Mouse (Mus musculus) limb, embryonic 14.5 days (tissue): Measurements from ENCODE around the gene Slc30a3. TPM values are rescaled to one million over a fixed set of nuclear protein-coding genes. Genes with fewer than 3 reads are reported as not detected.

Experiments used
- ATAC-seq: fragments of 200-750 bp; cut with Nextera tagmentation; 2 replicates; pipeline ENCODE4 v1.8.0; 2017; ENCODE audit warnings: low read depth, moderate number of reproducible peaks, moderate TSS enrichment; ENCODE audit not compliant: low FRiP score
- DNase-seq: peaks from one replicate; pipeline ENCODE4 v3.0.0-alpha.2; 2015; ENCODE audit warnings: low spot score
- H3K27ac ChIP-seq: fragments of 300-500 bp; sonication (generic); replicated peaks from 2 replicates; pipeline ENCODE4 v1.5.1; 2014; ENCODE audit warnings: low read depth, mild to moderate bottlenecking, low read length, moderate library complexity, mixed read lengths
- H3K27me3 ChIP-seq: fragments of 300-500 bp; sonication (generic); 2 replicates; pipeline ENCODE4 v1.6.1; 2014; ENCODE audit warnings: low read length, mixed read lengths; ENCODE audit not compliant: control insufficient read depth, insufficient read depth
- H3K36me3 ChIP-seq: fragments of 300-500 bp; sonication (generic); 2 replicates; pipeline ENCODE4 v1.6.1; 2014; ENCODE audit warnings: mild to moderate bottlenecking, low read length, moderate library complexity, mixed read lengths; ENCODE audit not compliant: control insufficient read depth, insufficient read depth
- H3K4me1 ChIP-seq: fragments of 300-500 bp; sonication (generic); 2 replicates; pipeline ENCODE4 v1.6.1; 2014; ENCODE audit warnings: antibody characterized with exemption, low read length, mixed read lengths; ENCODE audit not compliant: control insufficient read depth, insufficient read depth
- H3K4me2 ChIP-seq: fragments of 300-500 bp; sonication (generic); replicated peaks from 2 replicates; pipeline ENCODE4 v1.6.1; 2014; ENCODE audit warnings: low read depth, mild to moderate bottlenecking, low read length, moderate library complexity; ENCODE audit not compliant: severe bottlenecking
- H3K4me3 ChIP-seq: fragments of 300-500 bp; sonication (generic); replicated peaks from 2 replicates; pipeline ENCODE4 v1.5.1; 2014; ENCODE audit warnings: low read length
- H3K9ac ChIP-seq: fragments of 300-500 bp; sonication (generic); 2 replicates; pipeline ENCODE4 v1.6.1; 2014; ENCODE audit warnings: mild to moderate bottlenecking, low read depth, low read length, moderate library complexity; ENCODE audit not compliant: severe bottlenecking
- H3K9me3 ChIP-seq: fragments of 300-500 bp; sonication (generic); 2 replicates; pipeline ENCODE4 v1.6.1; 2016; ENCODE audit warnings: low read length; ENCODE audit not compliant: control insufficient read depth
- POLR2A ChIP-seq: fragments of 200-500 bp; IDR thresholded peaks from 2 replicates; pipeline ENCODE4 v1.8.0; 2012; ENCODE audit warnings: inconsistent platforms, mild to moderate bottlenecking, moderate library complexity, borderline replicate concordance; ENCODE audit not compliant: insufficient read depth, insufficient read length; ENCODE audit errors: extremely low read depth
- WGBS: fragments of 180-500 bp; shearing (Covaris S2); extraction: QIAGEN DNeasy Blood & Tissue Kit; methylation state at CpG from one replicate; pipeline ENCODE4 v1.1.7; 2014; 5-methylcytosine and 5-hydroxymethylcytosine counted together
- polyA plus RNA-seq, 2 experiments: library from polyadenylated mRNA; depleted of rRNA in 1 of 2; stranded (reverse) in 1 of 2; unstranded in 1 of 2; fragments of >200 nt; fragmentation: Nextera tagmentation in 1 of 2; extraction: Ambion mirVana in 1 of 2; gene quantifications; 2 replicates each; pipeline versions ENCODE4 v1.2.1 to v1.2.3; 2012 to 2014

Slc30a3 gene
- polyA plus RNA-seq, 2 experiments = 0.82 to 0.91 TPM

DNA sequence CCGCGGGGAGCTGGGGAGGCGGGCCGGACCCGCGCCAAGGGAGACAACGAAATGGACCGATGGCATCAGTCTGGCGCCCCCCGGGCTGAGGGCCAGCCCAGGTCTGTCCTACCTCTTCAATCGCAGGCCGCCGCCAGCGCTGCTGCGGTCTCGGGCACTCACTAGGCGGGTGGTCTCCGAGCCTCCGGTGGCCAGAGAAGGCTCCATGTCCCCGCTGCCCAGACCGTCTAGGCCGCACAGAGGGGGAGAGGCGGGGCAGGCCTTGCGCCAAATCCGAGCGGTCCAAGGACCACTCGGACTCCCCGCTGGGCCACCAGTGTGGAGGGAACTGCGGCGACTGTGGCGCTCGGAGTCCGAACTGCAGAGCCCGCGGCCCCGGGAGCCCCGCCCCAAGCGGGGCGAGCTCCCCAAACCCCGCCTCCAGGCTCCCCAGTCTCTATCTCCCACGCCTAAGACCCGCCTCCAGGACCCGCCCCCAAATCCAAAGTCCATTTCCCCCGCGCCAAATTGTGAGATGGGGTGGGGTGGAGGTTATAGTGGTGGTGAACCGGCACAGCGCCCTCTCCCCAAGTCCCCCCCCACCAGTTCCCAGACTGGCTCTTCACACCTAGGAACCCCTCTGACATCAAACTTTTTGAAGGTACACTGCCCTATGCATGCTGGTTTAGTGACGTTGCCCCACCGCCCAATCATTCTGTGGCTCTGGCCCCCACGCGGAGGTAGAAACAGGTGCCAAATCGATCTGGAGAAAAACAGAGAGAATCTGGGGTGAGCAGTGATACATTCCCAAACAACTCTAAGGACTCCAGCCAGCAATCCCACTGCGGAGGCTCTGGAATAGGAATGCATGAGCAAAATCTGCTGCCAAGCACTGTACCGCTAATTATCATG is 14.6 kb downstream of the Slc30a3 start:
- H3K4me1 ChIP-seq = peaks cover 3% of the 10 kb centered on the region; the same call in 1 of the 2 replicates
- no peak for DNase-seq
- no peak for TF ChIP-seq POLR2A
- peak; percentile 53; the same call in 1 of the 2 replicates for ATAC-seq
- no peaks in the 10 kb centered on the region for H3K36me3 ChIP-seq
- H3K27ac ChIP-seq = no peak overlapping the region
- peak overlapping the region; percentile 41 for H3K4me3 ChIP-seq
- 1% methylated on average over 36 of the region's 54 CpGs for WGBS
- peak overlapping the region; percentile 67 for H3K4me2 ChIP-seq
- peak overlapping the region; percentile 44; the same call in 1 of the 2 replicates for H3K9ac ChIP-seq
- H3K9me3 ChIP-seq = no peaks in the 10 kb centered on the region
- peaks cover 88% of the 10 kb centered on the region for H3K27me3 ChIP-seq

DNA sequence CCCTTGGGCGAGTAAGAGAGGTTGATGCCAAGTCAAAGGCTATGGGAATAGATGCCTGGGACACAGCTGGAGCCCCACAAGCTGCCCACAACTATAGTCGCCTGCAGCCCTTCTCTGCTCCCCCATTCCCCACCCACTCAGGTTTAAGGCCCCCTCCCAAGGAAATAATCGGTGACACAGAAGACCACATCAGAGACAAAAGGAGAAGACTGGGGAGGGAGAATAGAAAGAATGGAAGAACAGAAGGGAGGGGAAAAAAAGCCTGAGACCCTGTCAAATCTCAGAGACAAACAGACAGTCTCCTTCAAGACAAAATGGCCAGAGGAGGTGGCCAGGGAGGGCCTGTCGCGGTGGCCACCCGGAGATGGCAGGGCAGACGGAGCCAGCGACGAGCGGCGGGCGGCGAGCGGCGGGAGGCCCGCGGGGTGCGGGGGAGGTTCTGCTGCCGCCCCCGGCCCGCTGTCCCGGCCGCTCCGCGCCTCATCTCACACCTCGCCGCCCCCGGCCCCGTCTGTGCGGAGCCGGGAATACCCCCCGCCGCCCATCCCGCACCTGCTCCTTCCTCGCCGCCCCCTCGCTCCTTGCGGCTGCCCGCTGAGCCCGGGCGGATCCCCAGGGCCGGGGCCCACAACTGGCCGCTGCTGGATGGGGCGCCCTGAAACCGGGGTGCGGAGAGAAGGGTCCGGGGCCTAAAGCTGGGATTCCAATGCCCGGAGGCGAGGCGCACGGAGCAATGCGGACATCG is 15.6 kb downstream of the Slc30a3 start:
- peak overlapping the region; percentile 41 for H3K4me3 ChIP-seq
- no peak overlapping the region for H3K27ac ChIP-seq
- no peaks in the 10 kb centered on the region for H3K36me3 ChIP-seq
- peaks cover 3% of the 10 kb centered on the region; the same call in 1 of the 2 replicates for H3K4me1 ChIP-seq
- DNase-seq = no peak
- peak overlapping the region; percentile 67 for H3K4me2 ChIP-seq
- no peak for ATAC-seq
- H3K9ac ChIP-seq = peak overlapping the region; percentile 44; the same call in 1 of the 2 replicates
- no peaks in the 10 kb centered on the region for H3K9me3 ChIP-seq
- WGBS = 3% methylated on average over 14 of the region's 53 CpGs
- TF ChIP-seq POLR2A = no peak
- H3K27me3 ChIP-seq = peaks cover 85% of the 10 kb centered on the region

DNA sequence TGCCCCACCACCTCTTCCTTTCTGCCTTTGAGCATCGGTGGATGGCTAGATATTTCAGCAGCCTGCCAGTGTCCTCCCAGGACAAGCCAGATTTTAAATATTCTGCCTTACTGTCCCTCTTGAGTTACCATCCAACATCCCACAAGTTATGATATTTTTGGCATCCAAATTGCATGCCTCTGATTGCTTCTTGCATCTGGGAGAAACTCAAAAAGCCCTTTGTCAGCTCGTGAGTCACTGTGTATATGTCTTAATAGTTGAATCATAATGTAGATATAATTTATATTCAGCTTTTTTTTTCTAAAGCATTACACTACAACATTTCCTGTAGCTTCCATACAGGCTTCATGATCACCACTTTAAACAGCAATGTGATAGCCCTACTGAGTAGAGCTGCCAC is 20.9 kb downstream of the Slc30a3 start:
- Histone ChIP-seq H3K4me3 (no peak overlapping the region), H3K36me3 (no peaks in the 10 kb centered on the region), H3K4me2 (no peak overlapping the region), H3K27ac (no peak overlapping the region), H3K27me3 (peaks cover 37% of the 10 kb centered on the region), H3K9me3 (no peaks in the 10 kb centered on the region), H3K4me1 (no peaks in the 10 kb centered on the region; the same call in 1 of the 2 replicates), H3K9ac (no peak overlapping the region)
- TF ChIP-seq POLR2A = no peak
- no peak for ATAC-seq
- WGBS = 65% methylated on average over 2 of the region's 2 CpGs
- DNase-seq = no peak

DNA sequence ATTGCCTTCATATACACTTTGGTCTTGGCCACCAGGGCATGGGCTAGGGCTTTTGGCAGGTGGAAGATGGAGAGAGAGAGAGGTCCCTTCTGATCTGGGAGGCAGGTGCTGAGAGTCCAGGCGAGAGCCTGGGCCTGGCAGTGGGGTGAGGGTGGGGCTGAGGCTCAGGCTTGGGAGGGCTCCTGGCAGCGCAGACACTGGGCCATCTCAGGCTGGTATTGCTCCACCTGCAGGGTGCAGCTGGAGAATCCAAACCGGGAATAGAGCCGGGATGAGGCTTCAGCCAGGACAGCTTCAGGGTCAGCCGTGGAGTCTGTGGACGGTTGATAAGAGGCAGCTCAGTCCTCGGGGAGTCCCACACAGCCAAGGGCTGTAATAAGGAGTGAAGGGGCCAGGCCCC is 21.4 kb downstream of the Slc30a3 start:
- no peaks in the 10 kb centered on the region; the same call in 1 of the 2 replicates for H3K4me1 ChIP-seq
- TF ChIP-seq POLR2A = no peak
- DNase-seq = no peak
- no peak for ATAC-seq
- no peak overlapping the region for H3K27ac ChIP-seq
- H3K36me3 ChIP-seq = no peaks in the 10 kb centered on the region
- no peaks in the 10 kb centered on the region for H3K9me3 ChIP-seq
- no peak overlapping the region for H3K9ac ChIP-seq
- peaks cover 32% of the 10 kb centered on the region for H3K27me3 ChIP-seq
- WGBS = 29% methylated on average over 7 of the region's 7 CpGs
- no peak overlapping the region for H3K4me3 ChIP-seq
- H3K4me2 ChIP-seq = no peak overlapping the region

GRCm38 (mm10) chr5:31083949-31084348 is 24.1 kb downstream of the Slc30a3 start:
- 27% methylated on average over 8 of the region's 8 CpGs for WGBS
- DNase-seq (no peak), ATAC-seq (no peak; the same call in 1 of the 2 replicates)
- Histone ChIP-seq H3K9ac (no peak overlapping the region), H3K4me2 (no peak overlapping the region), H3K27me3 (peaks cover 7% of the 10 kb centered on the region), H3K4me3 (no peak overlapping the region), H3K36me3 (peaks cover 2% of the 10 kb centered on the region; the same call in 1 of the 2 replicates), H3K4me1 (no peaks in the 10 kb centered on the region; the same call in 1 of the 2 replicates), H3K27ac (no peak overlapping the region), H3K9me3 (no peaks in the 10 kb centered on the region)
- TF ChIP-seq POLR2A = no peak
